Mouse (Mus musculus) liver, embryonic 14.5 days (tissue): ENCODE data around the gene Sh3rf1. TPM values are rescaled to one million over a fixed set of nuclear protein-coding genes. Genes with fewer than 3 reads are reported as not detected.
A peak's percentile ranks its signal among the peaks of the same experiment; 100 is the strongest.

ENCODE experiments used
- ATAC-seq: fragments of 200-750 bp; cut with Nextera tagmentation; 2 replicates; pipeline ENCODE4 v1.8.0; 2017; ENCODE audit warnings: moderate number of reproducible peaks, mild to moderate bottlenecking, moderate library complexity; ENCODE audit not compliant: insufficient read depth
- DNase-seq, 3 experiments: peaks; one replicate each; pipeline ENCODE4 v3.0.0-alpha.2; 2012 to 2013; ENCODE audit warnings: low read depth in 3 of 3, low spot score in 3 of 3
- H3K27ac ChIP-seq: fragments of 300-500 bp; sonication (generic); 2 replicates; pipeline ENCODE4 v1.5.1; 2014; ENCODE audit warnings: moderate library complexity, mild to moderate bottlenecking, control low read depth, inconsistent platforms
- H3K27me3 ChIP-seq: fragments of 300-500 bp; sonication (generic); 2 replicates; pipeline ENCODE4 v1.6.1; 2014; ENCODE audit warnings: mild to moderate bottlenecking, low read length, moderate library complexity; ENCODE audit not compliant: control insufficient read depth, insufficient read depth
- H3K36me3 ChIP-seq: fragments of 300-500 bp; sonication (generic); replicated peaks from 2 replicates; pipeline ENCODE4 v1.6.1; 2014; ENCODE audit warnings: low read depth; ENCODE audit not compliant: control insufficient read depth, insufficient read depth
- H3K4me1 ChIP-seq, 2 experiments: fragments of 200-500 bp in 1 of 2; fragments of 300-500 bp in 1 of 2; sonication (generic) in 1 of 2; replicated peaks; 2 replicates each; pipeline ENCODE4 v1.6.1; 2012 to 2014; ENCODE audit warnings: antibody characterized with exemption in 1 of 2, inconsistent platforms in 1 of 2, low read length in 1 of 2; ENCODE audit not compliant: control insufficient read depth in 2 of 2, insufficient read depth in 2 of 2
- H3K4me2 ChIP-seq: fragments of 300-500 bp; sonication (generic); 2 replicates; pipeline ENCODE4 v1.6.1; 2014; ENCODE audit warnings: low read depth, mild to moderate bottlenecking, control low read depth, moderate library complexity
- H3K4me3 ChIP-seq, 2 experiments: fragments of 200-500 bp in 1 of 2; fragments of 300-500 bp in 1 of 2; sonication (generic) in 1 of 2; 2 replicates each; pipeline ENCODE4 v1.5.1; 2012 to 2014; ENCODE audit warnings: low read depth in 2 of 2, low read length in 2 of 2, mild to moderate bottlenecking in 2 of 2, control low read depth in 1 of 2, inconsistent platforms in 1 of 2, moderate library complexity in 1 of 2; ENCODE audit not compliant: insufficient read depth in 1 of 2
- H3K9ac ChIP-seq: fragments of 300-500 bp; sonication (generic); replicated peaks from 2 replicates; pipeline ENCODE4 v1.6.1; 2014; ENCODE audit warnings: mild to moderate bottlenecking, control low read depth, moderate library complexity
- H3K9me3 ChIP-seq: fragments of 300-500 bp; sonication (generic); 2 replicates; pipeline ENCODE4 v1.6.1; 2016; ENCODE audit warnings: low read length, mixed read lengths; ENCODE audit not compliant: control insufficient read depth
- CTCF ChIP-seq: IDR thresholded peaks from 2 replicates; pipeline ENCODE4 v1.5.1; 2016; ENCODE audit warnings: antibody characterized with exemption, low read depth, control low read depth
- EP300 ChIP-seq: IDR thresholded peaks from 2 replicates; pipeline ENCODE4 v1.6.1; 2016; ENCODE audit warnings: antibody characterized with exemption, low read depth
- WGBS: fragments of 180-500 bp; shearing (Covaris S2); extraction: QIAGEN DNeasy Blood & Tissue Kit; methylation state at CpG from one replicate; pipeline ENCODE4 v1.1.7; 2014; ENCODE audit not compliant: insufficient replicate concordance; 5-methylcytosine and 5-hydroxymethylcytosine counted together
- polyA plus RNA-seq, 2 experiments: library from polyadenylated mRNA; depleted of rRNA in 1 of 2; stranded (reverse) in 1 of 2; unstranded in 1 of 2; fragments of >200 nt; fragmentation: Nextera tagmentation in 1 of 2; extraction: Ambion mirVana in 1 of 2; gene quantifications; 2 replicates each; pipeline versions ENCODE4 v1.2.1 to v1.2.3; 2012 to 2014

Sh3rf1 gene
- polyA plus RNA-seq, 2 experiments = 0.61 to 0.85 TPM

DNA sequence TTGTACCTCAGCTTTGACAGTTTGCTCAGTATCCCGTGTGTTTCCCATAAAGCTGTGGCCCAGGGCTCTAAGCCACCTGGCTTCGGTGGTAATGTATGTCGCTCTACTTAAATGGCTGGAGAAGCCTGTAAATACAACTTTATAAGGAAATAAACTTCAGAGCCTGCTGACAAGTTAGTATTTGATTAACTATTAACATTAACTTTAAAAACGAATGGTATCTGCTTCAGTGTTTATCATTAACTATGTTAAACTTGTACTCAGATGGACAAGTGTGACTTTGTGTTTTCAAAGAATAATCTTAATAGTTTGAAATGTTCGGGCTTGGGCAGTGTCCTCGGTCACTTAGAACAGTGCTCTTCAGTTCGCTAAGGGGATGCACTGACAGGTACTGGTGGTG, 151.5 kb downstream of the Sh3rf1 start:
- WGBS = 63% methylated on average over 7 of the region's 7 CpGs
- no peak for TF ChIP-seq EP300
- TF ChIP-seq CTCF = no peak
- H3K4me1 ChIP-seq = no peaks in the 10 kb centered on the region

GRCm38 (mm10) chr8:61378847-61379698, 155.4 kb downstream of the Sh3rf1 start:
- no peak overlapping the region for H3K9ac ChIP-seq
- H3K4me1 ChIP-seq = no peaks in the 10 kb centered on the region
- ATAC-seq = no peak
- TF ChIP-seq CTCF (no peak), EP300 (no peak)
- no peaks in the 10 kb centered on the region for H3K9me3 ChIP-seq
- H3K27me3 ChIP-seq = no peaks in the 10 kb centered on the region
- no peak overlapping the region for H3K4me2 ChIP-seq
- H3K36me3 ChIP-seq = no peaks in the 10 kb centered on the region
- DNase-seq = no peak
- 52% methylated on average over 11 of the region's 11 CpGs for WGBS
- H3K4me3 ChIP-seq = no peak overlapping the region
- no peak overlapping the region for H3K27ac ChIP-seq

More for the DNA sequence above, 151.5 kb downstream of the Sh3rf1 start:
- H3K4me2 ChIP-seq = no peak overlapping the region
- H3K9ac ChIP-seq = no peak overlapping the region
- H3K36me3 ChIP-seq = no peaks in the 10 kb centered on the region
- H3K9me3 ChIP-seq = no peaks in the 10 kb centered on the region
- H3K27ac ChIP-seq = no peak overlapping the region
- ATAC-seq = no peak
- DNase-seq = no peak
- H3K4me3 ChIP-seq = no peak overlapping the region
- no peaks in the 10 kb centered on the region for H3K27me3 ChIP-seq

- no peak overlapping the region for H3K4me3 ChIP-seq
- H3K9me3 ChIP-seq = no peaks in the 10 kb centered on the region
- H3K36me3 ChIP-seq = no peaks in the 10 kb centered on the region
- H3K4me1 ChIP-seq = no peaks in the 10 kb centered on the region
- 67% methylated on average over 9 of the region's 9 CpGs for WGBS
- no peaks in the 10 kb centered on the region for H3K27me3 ChIP-seq
- H3K27ac ChIP-seq = no peak overlapping the region
- TF ChIP-seq CTCF (peak; percentile 68), EP300 (no peak)
- ATAC-seq (no peak), DNase-seq (no peak)
- no peak overlapping the region for H3K4me2 ChIP-seq
- no peak overlapping the region for H3K9ac ChIP-seq
These were observed 160.9 kb downstream of the Sh3rf1 start for GRCm38 (mm10) chr8:61384536-61384935.

DNA sequence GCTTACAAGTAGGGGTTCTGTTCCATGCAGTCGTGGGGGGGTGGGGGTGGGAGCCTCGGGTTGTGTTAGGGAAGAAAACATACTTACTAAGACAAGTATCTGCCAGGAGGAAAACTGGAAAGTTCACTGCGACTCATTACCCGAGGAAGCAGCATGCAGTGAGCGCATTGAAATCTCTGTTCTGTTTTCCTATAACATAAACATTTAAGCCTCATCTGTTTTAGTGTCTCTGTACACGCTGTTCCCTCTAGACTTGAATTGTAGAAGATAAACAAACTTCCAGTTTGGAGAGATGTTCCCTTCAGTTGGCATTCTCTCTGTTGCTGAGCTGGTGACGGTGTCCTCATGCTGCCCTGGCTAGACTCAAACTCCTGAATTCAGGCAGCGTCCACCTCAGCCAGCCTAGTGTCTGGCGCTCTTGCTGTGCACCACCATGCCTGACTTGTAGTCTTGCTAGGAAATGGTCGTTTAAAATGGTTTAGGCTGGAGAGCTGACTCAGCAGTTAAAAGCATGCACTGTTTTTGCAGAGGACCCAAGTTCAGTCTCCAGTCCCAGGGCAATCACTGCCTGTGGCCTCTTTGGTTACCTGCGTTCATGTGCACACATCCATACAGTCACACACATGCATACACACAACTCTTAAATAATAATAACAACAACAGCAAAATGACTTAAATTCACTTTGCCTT, 162.0 kb downstream of the Sh3rf1 start:
- DNase-seq (no peak), ATAC-seq (no peak)
- Histone ChIP-seq H3K27me3 (no peaks in the 10 kb centered on the region), H3K4me1 (no peaks in the 10 kb centered on the region), H3K27ac (no peak overlapping the region), H3K4me3 (no peak overlapping the region), H3K36me3 (no peaks in the 10 kb centered on the region), H3K9ac (no peak overlapping the region), H3K9me3 (no peaks in the 10 kb centered on the region), H3K4me2 (no peak overlapping the region)
- 66% methylated on average over 11 of the region's 11 CpGs for WGBS
- TF ChIP-seq CTCF (no peak), EP300 (no peak)

DNA sequence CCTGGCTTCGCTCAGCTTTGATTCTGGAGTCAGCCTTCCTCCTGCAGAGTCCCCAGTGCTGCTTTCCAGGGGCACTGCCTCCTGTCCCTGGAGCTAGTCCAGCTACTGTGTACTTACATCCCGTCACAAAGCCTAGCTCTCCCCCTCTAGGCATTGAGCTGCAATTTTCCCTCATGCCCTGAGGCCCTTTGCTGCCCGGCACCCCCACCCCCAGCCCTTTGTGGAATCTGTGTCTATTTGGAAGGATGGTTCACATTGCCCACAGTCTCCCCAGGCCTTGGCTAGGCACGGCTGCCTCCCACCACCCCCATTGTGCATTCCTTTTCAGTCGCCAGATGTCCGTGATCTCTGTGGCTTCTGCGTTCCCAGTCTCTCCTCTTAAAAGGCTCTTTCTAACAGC, 163.0 kb downstream of the Sh3rf1 start:
- H3K27ac ChIP-seq = no peak overlapping the region
- H3K36me3 ChIP-seq = no peaks in the 10 kb centered on the region
- H3K27me3 ChIP-seq = no peaks in the 10 kb centered on the region
- H3K4me2 ChIP-seq = no peak overlapping the region
- no peaks in the 10 kb centered on the region for H3K9me3 ChIP-seq
- WGBS = 60% methylated on average over 7 of the region's 7 CpGs
- ATAC-seq = no peak
- no peak for DNase-seq
- H3K4me3 ChIP-seq = no peak overlapping the region
- H3K9ac ChIP-seq = no peak overlapping the region
- TF ChIP-seq CTCF (no peak), EP300 (no peak)
- no peaks in the 10 kb centered on the region for H3K4me1 ChIP-seq
